Mouse (Mus musculus) lung, embryonic 15.5 days (tissue): ENCODE measurements around the gene Map3k21. TPM values are rescaled to one million over a fixed set of nuclear protein-coding genes. Genes with fewer than 3 reads are reported as not detected.

Source experiments
- ATAC-seq: fragments of 200-750 bp; cut with Nextera tagmentation; 2 replicates; pipeline ENCODE4 v1.8.0; 2017; ENCODE audit warnings: moderate number of reproducible peaks, borderline replicate concordance; ENCODE audit not compliant: low FRiP score, low TSS enrichment; ENCODE audit errors: extremely low read depth
- H3K27ac ChIP-seq: fragments of 300-500 bp; sonication (generic); 2 replicates; pipeline ENCODE4 v1.5.1; 2015; ENCODE audit warnings: moderate library complexity, mild to moderate bottlenecking, inconsistent platforms
- H3K27me3 ChIP-seq: fragments of 300-500 bp; sonication (generic); 2 replicates; pipeline ENCODE4 v1.6.1; 2015; ENCODE audit warnings: inconsistent platforms
- H3K36me3 ChIP-seq: fragments of 300-500 bp; sonication (generic); 2 replicates; pipeline ENCODE4 v1.6.1; 2015; ENCODE audit warnings: inconsistent platforms
- H3K4me1 ChIP-seq: fragments of 300-500 bp; sonication (generic); 2 replicates; pipeline ENCODE4 v1.6.1; 2015; ENCODE audit warnings: inconsistent platforms
- H3K4me2 ChIP-seq: fragments of 300-500 bp; sonication (generic); 2 replicates; pipeline ENCODE4 v1.6.1; 2015; ENCODE audit warnings: inconsistent platforms, mild to moderate bottlenecking, moderate library complexity
- H3K4me3 ChIP-seq: fragments of 300-500 bp; sonication (generic); 2 replicates; pipeline ENCODE4 v1.5.1; 2015; ENCODE audit warnings: mild to moderate bottlenecking, inconsistent platforms
- H3K9ac ChIP-seq: fragments of 300-500 bp; sonication (generic); 2 replicates; pipeline ENCODE4 v1.6.1; 2015; ENCODE audit warnings: inconsistent platforms
- H3K9me3 ChIP-seq: fragments of 300-500 bp; sonication (generic); 2 replicates; pipeline ENCODE4 v1.6.1; 2016; ENCODE audit warnings: inconsistent platforms
- WGBS: fragments of 180-500 bp; shearing (Covaris S2); methylation state at CpG from one replicate; pipeline ENCODE4 v1.1.7; 2015; 5-methylcytosine and 5-hydroxymethylcytosine counted together
- polyA plus RNA-seq: library from polyadenylated mRNA; unstranded; fragments of >200 nt; fragmentation: Nextera tagmentation; extraction: Ambion mirVana; gene quantifications from 2 replicates; pipeline ENCODE4 v1.2.1, GENCODE M21; 2015

Map3k21 gene
- polyA plus RNA-seq, 1 experiment from 2014 or later = 2.7 TPM

DNA sequence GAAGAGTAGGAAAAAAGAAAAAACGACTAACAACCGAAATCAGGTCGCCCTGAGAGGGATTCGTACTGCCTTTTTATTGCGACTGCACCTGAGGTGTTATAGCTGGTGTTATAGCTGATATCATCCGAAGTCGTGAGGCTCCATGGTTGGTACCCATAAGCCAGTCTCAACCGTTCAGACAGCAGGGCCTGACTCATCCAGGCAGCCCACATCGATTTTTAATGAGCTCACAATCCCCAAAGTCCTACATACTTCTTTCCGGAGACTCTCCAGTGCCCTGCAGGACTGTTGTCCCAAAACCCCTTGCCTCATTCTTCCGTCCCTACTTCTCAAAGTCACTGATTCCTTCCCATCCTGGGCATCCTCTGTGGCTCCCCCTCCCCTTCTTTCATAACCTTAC lies 12.9 kb upstream of the Map3k21 start:
- 60% methylated on average over 11 of the region's 11 CpGs for WGBS
- Histone ChIP-seq H3K4me2 (no peak overlapping the region), H3K4me3 (no peak overlapping the region), H3K9me3 (no peaks in the 10 kb centered on the region), H3K27me3 (peaks cover 29% of the 10 kb centered on the region), H3K36me3 (no peaks in the 10 kb centered on the region), H3K9ac (no peak overlapping the region), H3K27ac (no peak overlapping the region), H3K4me1 (peaks cover 8% of the 10 kb centered on the region)
- no peak for ATAC-seq

- H3K4me3 ChIP-seq = peak within 1 kb of the TSS; percentile 19
- H3K9me3 ChIP-seq = no peaks in the 10 kb centered on the region
- 8% methylated on average over 44 of the region's 44 CpGs for WGBS
- H3K4me2 ChIP-seq = peak within 1 kb of the TSS; percentile 49
- peaks cover 13% of the 10 kb centered on the region for H3K4me1 ChIP-seq
- peak; percentile 31; the same call in 1 of the 2 replicates for ATAC-seq
- no peak within 1 kb of the TSS for H3K27ac ChIP-seq
- H3K27me3 ChIP-seq = peaks cover 29% of the 10 kb centered on the region
- no peaks in the 10 kb centered on the region for H3K36me3 ChIP-seq
- H3K9ac ChIP-seq = no peak within 1 kb of the TSS
These were observed 12.1 kb upstream of the Map3k21 start, which contains the start of gene Pcnx2 for GRCm38 (mm10) chr8:125897868-125898788. Gene Pcnx2, minus strand, starts transcription at chr8:125898317.

DNA sequence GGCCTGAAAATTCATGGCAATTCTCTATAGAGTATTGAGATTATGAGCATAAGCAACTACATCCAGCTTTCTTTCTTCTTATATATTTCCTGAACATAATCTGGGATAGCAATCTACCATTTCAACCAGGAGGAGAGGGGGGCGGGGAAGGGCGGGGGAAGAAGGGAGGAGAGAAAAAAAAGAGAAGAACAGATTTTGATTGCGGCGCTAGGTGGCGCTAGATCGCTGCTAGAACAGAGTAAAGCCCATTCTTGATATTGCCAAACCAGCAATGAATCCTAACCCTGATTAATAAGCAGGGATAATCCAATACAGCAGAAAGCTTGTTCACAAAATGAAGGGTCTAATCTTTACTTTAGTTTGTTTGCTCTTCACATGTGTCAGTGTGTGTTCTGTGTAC lies 11.4 kb upstream of the Map3k21 start:
- no peak overlapping the region for H3K27ac ChIP-seq
- H3K4me2 ChIP-seq = no peak overlapping the region
- peaks cover 29% of the 10 kb centered on the region for H3K27me3 ChIP-seq
- no peak for ATAC-seq
- no peaks in the 10 kb centered on the region for H3K36me3 ChIP-seq
- no peaks in the 10 kb centered on the region for H3K9me3 ChIP-seq
- peaks cover 13% of the 10 kb centered on the region for H3K4me1 ChIP-seq
- no peak overlapping the region for H3K4me3 ChIP-seq
- H3K9ac ChIP-seq = no peak overlapping the region
- 0% methylated on average over 6 of the region's 6 CpGs for WGBS

DNA sequence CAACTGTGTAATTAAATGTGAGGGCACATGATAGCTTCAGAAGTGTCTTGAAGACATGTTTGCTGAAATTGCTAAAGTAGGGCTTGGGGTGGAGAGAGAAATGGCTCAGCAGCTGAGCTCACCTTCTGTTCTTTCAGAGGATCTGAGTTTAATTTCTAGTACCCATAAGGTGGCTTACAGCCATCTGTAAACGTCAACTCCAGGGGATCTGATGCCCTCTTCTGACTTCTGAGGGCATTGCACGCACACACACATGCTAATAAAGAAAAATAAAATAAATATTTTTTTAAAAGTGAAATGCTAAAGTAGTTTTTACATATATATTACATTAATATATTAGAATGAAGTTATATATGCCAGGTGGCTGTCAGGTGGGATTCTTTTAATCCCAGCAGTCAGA lies 9.1 kb upstream of the Map3k21 start:
- H3K9ac ChIP-seq = no peak overlapping the region
- H3K36me3 ChIP-seq = no peaks in the 10 kb centered on the region
- no peak for ATAC-seq
- no peak overlapping the region for H3K27ac ChIP-seq
- H3K4me1 ChIP-seq = peaks cover 13% of the 10 kb centered on the region
- no peak overlapping the region for H3K4me3 ChIP-seq
- no peaks in the 10 kb centered on the region for H3K9me3 ChIP-seq
- peaks cover 29% of the 10 kb centered on the region for H3K27me3 ChIP-seq
- 30% methylated on average over 2 of the region's 2 CpGs for WGBS
- H3K4me2 ChIP-seq = no peak overlapping the region

DNA sequence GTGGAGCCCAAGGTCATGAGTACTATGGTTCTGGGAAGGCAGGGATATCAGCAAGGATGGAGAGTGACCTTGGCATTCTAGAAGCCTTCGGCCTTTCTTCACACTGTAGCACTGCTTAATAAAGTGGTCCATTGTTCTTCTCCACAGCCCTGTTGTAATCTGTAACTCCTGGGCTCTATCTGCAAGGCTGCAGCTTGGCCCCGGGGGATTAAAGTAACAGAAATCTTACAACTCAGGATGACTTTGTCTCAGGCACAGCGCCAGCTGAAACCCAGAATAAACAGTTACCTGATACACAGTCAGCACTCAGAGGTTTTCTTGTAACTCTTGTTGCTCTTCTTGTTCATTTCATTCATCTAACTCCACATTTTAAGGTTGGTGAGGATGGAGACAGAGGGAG lies 7.7 kb upstream of the Map3k21 start:
- no peaks in the 10 kb centered on the region for H3K9me3 ChIP-seq
- no peak overlapping the region for H3K4me2 ChIP-seq
- ATAC-seq = no peak
- H3K4me1 ChIP-seq = peaks cover 13% of the 10 kb centered on the region
- 32% methylated on average over 3 of the region's 3 CpGs for WGBS
- no peak overlapping the region for H3K9ac ChIP-seq
- no peak overlapping the region for H3K4me3 ChIP-seq
- no peak overlapping the region for H3K27ac ChIP-seq
- no peaks in the 10 kb centered on the region for H3K36me3 ChIP-seq
- H3K27me3 ChIP-seq = peaks cover 16% of the 10 kb centered on the region

DNA sequence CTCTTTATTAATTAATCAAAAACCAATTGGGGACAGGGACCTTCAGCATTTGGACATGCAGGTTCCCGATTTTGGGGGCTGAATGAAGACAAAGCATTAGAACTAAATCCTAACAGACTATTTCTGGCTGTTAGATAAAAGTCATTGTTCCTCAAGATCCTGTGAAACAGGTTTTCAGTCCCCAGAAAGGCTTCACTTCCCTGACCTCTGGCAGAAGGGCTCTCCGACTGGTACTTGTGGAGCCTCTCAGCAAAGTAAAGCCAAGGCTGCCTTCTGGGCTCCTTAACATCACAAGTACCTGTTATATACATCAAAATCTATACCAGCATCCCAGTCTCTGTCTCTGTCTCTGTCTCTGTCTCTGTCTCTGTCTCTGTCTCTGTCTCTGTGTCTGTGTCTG lies 4.9 kb upstream of the Map3k21 start:
- Histone ChIP-seq H3K27me3 (peaks cover 19% of the 10 kb centered on the region), H3K27ac (no peak overlapping the region), H3K4me1 (peaks cover 8% of the 10 kb centered on the region; the same call in 1 of the 2 replicates), H3K9me3 (no peaks in the 10 kb centered on the region), H3K4me3 (no peak overlapping the region), H3K9ac (no peak overlapping the region), H3K36me3 (no peaks in the 10 kb centered on the region), H3K4me2 (peak overlapping the region; percentile 9; the same call in 1 of the 2 replicates)
- WGBS = 50% methylated on average over 2 of the region's 2 CpGs
- no peak for ATAC-seq

GRCm38 (mm10) chr8:125907311-125907710 lies 2.9 kb upstream of the Map3k21 start:
- H3K9me3 ChIP-seq = no peaks in the 10 kb centered on the region
- H3K4me3 ChIP-seq = no peak overlapping the region
- WGBS = 74% methylated on average over 2 of the region's 2 CpGs
- ATAC-seq = no peak
- no peak overlapping the region for H3K27ac ChIP-seq
- H3K4me2 ChIP-seq = no peak overlapping the region
- peaks cover 39% of the 10 kb centered on the region for H3K27me3 ChIP-seq
- H3K9ac ChIP-seq = no peak overlapping the region
- no peaks in the 10 kb centered on the region for H3K36me3 ChIP-seq
- peaks cover 17% of the 10 kb centered on the region; the same call in 1 of the 2 replicates for H3K4me1 ChIP-seq

GRCm38 (mm10) chr8:125909661-125910364 lies 437 bp upstream of the Map3k21 start:
- peak overlapping the region; percentile 71 for H3K27ac ChIP-seq
- peak overlapping the region; percentile 56; the same call in 1 of the 2 replicates for H3K9ac ChIP-seq
- peak overlapping the region; percentile 92 for H3K4me2 ChIP-seq
- H3K9me3 ChIP-seq = no peaks in the 10 kb centered on the region
- H3K36me3 ChIP-seq = no peaks in the 10 kb centered on the region
- ATAC-seq = peak; percentile 88
- H3K4me1 ChIP-seq = peaks cover 17% of the 10 kb centered on the region
- H3K27me3 ChIP-seq = peaks cover 41% of the 10 kb centered on the region
- 2% methylated on average over 30 of the region's 30 CpGs for WGBS
- peak overlapping the region; percentile 57 for H3K4me3 ChIP-seq

- Histone ChIP-seq H3K27ac (peak overlapping the region; percentile 71), H3K9me3 (no peaks in the 10 kb centered on the region), H3K4me2 (peak overlapping the region; percentile 92), H3K27me3 (peaks cover 41% of the 10 kb centered on the region), H3K36me3 (no peaks in the 10 kb centered on the region), H3K4me1 (peaks cover 17% of the 10 kb centered on the region), H3K4me3 (peak overlapping the region; percentile 57), H3K9ac (peak overlapping the region; percentile 56)
- 2% methylated on average over 19 of the region's 31 CpGs for WGBS
- ATAC-seq = no peak
These were observed 955 bp downstream of the Map3k21 start for GRCm38 (mm10) chr8:125911229-125911580.

GRCm38 (mm10) chr8:125913206-125913605 lies 3.0 kb downstream of the Map3k21 start:
- Histone ChIP-seq H3K9me3 (no peaks in the 10 kb centered on the region), H3K27ac (peak overlapping the region; percentile 71), H3K4me2 (peak overlapping the region; percentile 92), H3K4me1 (peaks cover 26% of the 10 kb centered on the region), H3K4me3 (no peak overlapping the region), H3K36me3 (no peaks in the 10 kb centered on the region), H3K27me3 (peaks cover 41% of the 10 kb centered on the region), H3K9ac (no peak overlapping the region)
- no peak for ATAC-seq
- whole genome bisulfite sequencing = 60% methylated on average over 4 of the region's 4 CpGs

DNA sequence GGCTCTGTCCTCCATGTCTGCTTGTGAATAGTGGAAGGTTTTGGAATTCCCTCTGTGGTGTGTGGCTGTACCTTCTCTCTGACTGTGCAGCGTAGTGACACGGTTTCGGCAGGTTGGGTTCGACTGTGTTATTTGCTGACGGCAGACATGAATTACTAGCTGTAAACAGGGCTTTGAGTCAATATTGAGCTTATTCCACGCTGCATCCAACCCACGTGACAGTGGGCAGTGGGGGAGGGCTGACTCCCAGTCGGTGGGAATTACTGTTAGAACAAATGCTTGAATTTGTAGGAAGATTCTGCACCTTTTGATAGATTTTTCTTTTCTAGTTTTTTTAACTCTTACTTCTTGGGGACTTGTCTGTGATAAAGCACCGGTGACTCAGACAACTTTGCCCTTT lies 4.1 kb downstream of the Map3k21 start:
- H3K27me3 ChIP-seq = peaks cover 32% of the 10 kb centered on the region
- no peak overlapping the region for H3K9ac ChIP-seq
- H3K27ac ChIP-seq = no peak overlapping the region
- H3K4me3 ChIP-seq = no peak overlapping the region
- H3K4me1 ChIP-seq = peaks cover 29% of the 10 kb centered on the region
- peak overlapping the region; percentile 92; the same call in 1 of the 2 replicates for H3K4me2 ChIP-seq
- no peaks in the 10 kb centered on the region for H3K36me3 ChIP-seq
- no peak for ATAC-seq
- H3K9me3 ChIP-seq = no peaks in the 10 kb centered on the region
- WGBS = 42% methylated on average over 9 of the region's 9 CpGs

DNA sequence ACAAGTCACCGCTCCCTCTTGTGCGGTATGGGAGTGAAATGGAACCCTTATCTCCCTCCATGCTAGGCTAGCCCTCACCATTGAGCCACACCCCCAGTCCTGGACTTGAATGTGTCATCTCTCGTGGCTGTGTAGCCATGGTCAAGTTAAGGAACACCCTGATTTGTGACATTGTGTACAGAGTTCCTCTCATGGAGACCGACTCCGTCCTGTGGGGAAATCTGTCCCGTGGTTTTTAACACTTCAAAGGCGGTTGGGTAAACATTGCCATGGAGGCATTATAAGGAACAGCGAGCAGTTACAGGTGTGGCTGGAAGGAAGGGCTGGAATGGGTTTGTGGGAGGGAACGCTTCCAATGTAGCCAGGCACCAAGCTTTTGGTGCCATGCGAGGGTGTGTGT lies 6.8 kb downstream of the Map3k21 start:
- Histone ChIP-seq H3K27ac (peak overlapping the region; percentile 53), H3K4me3 (no peak overlapping the region), H3K36me3 (no peaks in the 10 kb centered on the region), H3K9ac (no peak overlapping the region), H3K4me1 (peaks cover 34% of the 10 kb centered on the region), H3K27me3 (peaks cover 5% of the 10 kb centered on the region), H3K4me2 (no peak overlapping the region), H3K9me3 (no peaks in the 10 kb centered on the region)
- WGBS = 31% methylated on average over 10 of the region's 10 CpGs
- no peak for ATAC-seq
